Mouse (Mus musculus) erythroblast, embryonic 14.5 days (primary cell): ENCODE measurements around the gene Sox14. TPM values are rescaled to one million over a fixed set of nuclear protein-coding genes. Genes with fewer than 3 reads are reported as not detected.

Experiments used
- H3K27me3 ChIP-seq: 2 replicates; pipeline ENCODE4 v1.6.1; 2012; ENCODE audit warnings: inconsistent platforms; ENCODE audit not compliant: control insufficient read depth
- H3K36me3 ChIP-seq: 2 replicates; pipeline ENCODE4 v1.6.1; 2012; ENCODE audit warnings: mild to moderate bottlenecking, inconsistent platforms; ENCODE audit not compliant: control insufficient read depth
- H3K4me1 ChIP-seq: 2 replicates; pipeline ENCODE4 v1.6.1; 2012; ENCODE audit warnings: inconsistent platforms; ENCODE audit not compliant: control insufficient read depth
- H3K4me3 ChIP-seq: replicated peaks from 2 replicates; pipeline ENCODE3; 2012; ENCODE audit warnings: moderate library complexity, mild to moderate bottlenecking, inconsistent platforms
- H3K9me3 ChIP-seq: 2 replicates; pipeline ENCODE4 v1.6.1; 2012; ENCODE audit warnings: low read length, inconsistent platforms, mixed read lengths; ENCODE audit not compliant: control insufficient read depth
- GATA1 ChIP-seq: IDR thresholded peaks from 2 replicates; pipeline ENCODE4 v1.6.1; 2012; ENCODE audit warnings: low read length, inconsistent platforms, mixed read lengths
- TAL1 ChIP-seq: IDR thresholded peaks from 3 replicates; pipeline ENCODE4 v1.6.1; 2012; ENCODE audit warnings: low read length, inconsistent platforms, mixed read lengths
- polyA plus RNA-seq: library from polyadenylated mRNA; stranded (reverse); fragments of >175 nt; gene quantifications from 2 replicates; pipeline ENCODE4 v1.2.3, GENCODE M21; 2012

Gene Sox14
- polyA plus RNA-seq = not detected in 2 replicates

DNA sequence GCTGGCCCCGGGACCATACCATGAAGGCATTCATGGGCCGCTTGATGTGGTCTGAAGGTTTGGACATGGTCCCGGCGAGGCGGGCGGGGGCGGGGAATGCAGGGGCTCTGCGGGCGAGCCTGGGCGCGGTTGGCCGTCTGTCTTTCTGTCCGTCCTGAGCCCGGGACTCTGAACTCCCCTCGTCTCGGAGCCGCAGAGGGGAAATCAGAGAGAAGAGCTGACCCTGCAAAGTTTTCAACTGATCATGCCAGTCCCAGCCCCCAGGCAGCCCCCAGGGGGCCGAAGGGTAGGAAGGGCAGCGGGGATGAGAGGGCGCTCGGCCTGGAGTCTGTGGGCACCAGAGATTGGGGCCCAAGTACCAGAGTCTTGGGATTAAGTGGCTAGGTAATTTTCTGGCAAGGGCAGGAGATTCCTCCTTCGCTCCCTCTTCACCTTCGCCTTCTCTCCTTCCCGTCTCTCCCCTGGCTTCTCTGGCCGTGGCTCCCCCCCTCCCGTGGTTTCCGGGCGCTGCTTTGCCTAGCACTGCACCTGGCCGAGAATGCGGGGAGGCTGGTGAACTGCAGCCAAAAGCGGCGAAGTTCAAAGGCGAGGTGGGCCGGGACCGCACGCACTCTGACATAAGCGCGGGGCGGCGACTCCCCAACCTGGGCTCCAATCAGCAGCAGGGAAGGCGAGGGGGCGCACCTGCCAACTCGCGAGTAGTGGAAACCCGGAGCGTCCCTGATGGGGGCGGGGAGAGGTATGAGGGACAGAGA, at the start of gene Sox14:
Sox14 (minus strand) TSS at position 553 of the 755 bp plus-strand sequence.
- Histone ChIP-seq H3K9me3 (peaks cover 3% of the 10 kb centered on the region; the same call in 1 of the 2 replicates), H3K4me1 (no peaks in the 10 kb centered on the region), H3K4me3 (no peak within 1 kb of the TSS), H3K36me3 (no peaks in the 10 kb centered on the region), H3K27me3 (peaks cover 89% of the 10 kb centered on the region)
- no peak for TF ChIP-seq TAL1
- no peak for TF ChIP-seq GATA1

GRCm38 (mm10) chr9:99879311-99879710, 3.3 kb upstream of the Sox14 start:
- peaks cover 3% of the 10 kb centered on the region; the same call in 1 of the 2 replicates for H3K9me3 ChIP-seq
- TF ChIP-seq TAL1 = no peak
- H3K4me3 ChIP-seq = no peak overlapping the region
- H3K27me3 ChIP-seq = peaks cover 53% of the 10 kb centered on the region
- no peaks in the 10 kb centered on the region for H3K36me3 ChIP-seq
- H3K4me1 ChIP-seq = no peaks in the 10 kb centered on the region

GRCm38 (mm10) chr9:99878588-99878987, 2.6 kb upstream of the Sox14 start:
- no peak overlapping the region for H3K4me3 ChIP-seq
- TF ChIP-seq GATA1 (no peak), TAL1 (no peak)
- peaks cover 3% of the 10 kb centered on the region; the same call in 1 of the 2 replicates for H3K9me3 ChIP-seq
- H3K4me1 ChIP-seq = no peaks in the 10 kb centered on the region
- H3K27me3 ChIP-seq = peaks cover 61% of the 10 kb centered on the region
- no peaks in the 10 kb centered on the region for H3K36me3 ChIP-seq

DNA sequence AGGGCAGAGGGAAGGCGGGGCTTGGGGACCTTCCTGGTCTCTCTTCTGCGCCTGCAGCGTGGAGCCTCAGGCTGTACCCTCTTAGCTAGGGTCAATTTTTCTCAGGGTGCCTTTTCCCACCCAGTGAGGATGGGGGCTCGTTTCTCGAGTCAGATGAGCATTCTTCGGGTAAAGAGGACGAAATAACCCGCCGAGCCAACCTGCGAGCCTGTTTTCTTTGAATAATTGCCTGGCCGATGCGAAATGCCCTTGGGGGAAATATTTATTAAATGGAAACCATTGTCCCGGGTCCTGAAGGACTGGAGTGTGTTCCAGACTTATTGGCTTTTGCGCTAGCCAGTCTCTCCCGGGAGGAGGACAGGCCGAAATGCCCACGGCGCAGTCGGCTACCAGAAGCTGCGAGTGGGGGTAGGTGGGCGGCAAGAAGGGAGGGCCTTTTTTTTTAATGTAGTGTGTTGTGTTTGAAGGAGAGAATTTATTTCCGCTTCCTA, 1.1 kb upstream of the Sox14 start:
- no peaks in the 10 kb centered on the region for H3K4me1 ChIP-seq
- TF ChIP-seq GATA1 (no peak), TAL1 (no peak)
- no peaks in the 10 kb centered on the region for H3K36me3 ChIP-seq
- H3K4me3 ChIP-seq = no peak overlapping the region
- H3K27me3 ChIP-seq = peaks cover 76% of the 10 kb centered on the region
- peaks cover 3% of the 10 kb centered on the region; the same call in 1 of the 2 replicates for H3K9me3 ChIP-seq

DNA sequence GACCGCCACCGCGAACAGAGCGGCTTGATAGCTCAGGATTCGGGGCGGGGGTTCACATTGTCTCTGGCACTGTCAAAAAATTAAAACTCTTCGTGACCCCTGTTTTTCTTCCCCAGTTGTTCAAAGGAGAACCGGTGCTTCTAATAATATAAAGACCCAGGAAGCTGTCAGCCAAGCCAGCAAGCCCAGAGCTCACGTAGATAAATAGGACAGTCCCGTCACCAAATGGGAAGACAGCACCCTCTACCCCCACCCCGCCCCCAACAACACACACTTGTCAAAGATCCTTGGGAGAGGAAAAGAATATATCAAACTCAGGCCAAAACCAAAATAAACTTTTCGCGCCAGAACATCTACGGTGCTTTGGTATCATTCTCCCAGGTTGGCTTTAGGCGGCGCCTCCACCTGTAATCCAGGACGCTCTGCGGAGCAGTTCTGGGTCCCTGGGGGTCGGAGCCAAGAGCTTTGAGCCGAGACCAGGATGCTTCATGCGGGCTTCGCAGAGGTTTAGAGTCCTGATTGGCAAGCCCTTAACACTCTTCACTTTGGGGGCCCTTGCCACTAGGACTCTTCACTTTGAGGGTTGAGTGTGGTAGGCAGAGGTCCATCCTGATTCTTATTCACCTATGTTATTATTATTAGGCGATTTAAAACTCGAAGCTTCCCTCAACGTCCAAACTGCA, 544 bp upstream of the Sox14 start:
- H3K4me3 ChIP-seq = no peak overlapping the region
- no peaks in the 10 kb centered on the region for H3K36me3 ChIP-seq
- H3K9me3 ChIP-seq = peaks cover 3% of the 10 kb centered on the region; the same call in 1 of the 2 replicates
- peaks cover 81% of the 10 kb centered on the region for H3K27me3 ChIP-seq
- TF ChIP-seq GATA1 (no peak), TAL1 (no peak)
- H3K4me1 ChIP-seq = no peaks in the 10 kb centered on the region

DNA sequence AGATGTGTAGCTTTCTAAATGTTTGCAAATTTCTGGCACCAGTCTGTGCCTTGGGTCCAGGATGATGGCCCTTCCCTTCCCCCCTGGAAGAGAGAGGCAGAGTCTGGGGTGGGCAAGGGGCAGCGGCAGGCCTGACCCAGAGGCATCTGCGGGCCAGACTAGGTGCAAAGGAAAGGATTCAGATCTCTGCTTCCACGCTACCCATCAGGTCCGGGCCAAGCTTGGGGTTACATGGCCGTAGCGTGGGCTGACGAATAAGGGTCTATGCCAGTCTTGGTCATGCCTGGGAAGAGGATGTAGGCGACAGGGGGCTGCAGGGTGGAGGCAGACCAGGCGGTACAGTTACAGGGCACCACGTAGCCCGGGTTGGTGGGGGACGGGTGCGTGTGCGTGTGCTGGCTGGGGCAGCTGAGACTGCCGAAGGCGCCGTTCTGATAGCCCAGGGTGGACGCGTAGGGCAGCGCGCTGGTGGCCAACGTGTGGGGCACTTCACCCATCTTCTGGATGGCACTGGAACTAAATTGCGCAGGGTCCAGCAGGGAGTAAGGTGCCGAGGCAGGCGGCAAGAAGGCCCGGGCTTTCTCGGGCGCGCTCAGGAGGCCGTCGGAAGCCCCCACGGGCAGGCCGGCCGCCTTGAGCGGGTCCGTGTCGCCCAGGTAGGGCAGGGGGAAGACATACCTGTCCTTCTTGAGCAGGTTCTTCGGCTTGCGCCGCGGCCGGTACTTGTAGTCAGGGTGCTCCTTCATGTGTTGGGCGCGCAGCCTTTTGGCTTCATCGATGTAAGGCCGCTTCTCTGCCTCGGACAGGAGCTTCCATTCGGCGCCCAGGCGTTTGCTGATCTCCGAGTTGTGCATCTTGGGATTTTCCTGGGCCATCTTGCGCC, 994 bp downstream of the Sox14 start:
- peaks cover 4% of the 10 kb centered on the region; the same call in 1 of the 2 replicates for H3K9me3 ChIP-seq
- peaks cover 97% of the 10 kb centered on the region for H3K27me3 ChIP-seq
- H3K4me1 ChIP-seq = no peaks in the 10 kb centered on the region
- H3K36me3 ChIP-seq = no peaks in the 10 kb centered on the region
- TF ChIP-seq GATA1 (no peak), TAL1 (no peak)
- no peak overlapping the region for H3K4me3 ChIP-seq

DNA sequence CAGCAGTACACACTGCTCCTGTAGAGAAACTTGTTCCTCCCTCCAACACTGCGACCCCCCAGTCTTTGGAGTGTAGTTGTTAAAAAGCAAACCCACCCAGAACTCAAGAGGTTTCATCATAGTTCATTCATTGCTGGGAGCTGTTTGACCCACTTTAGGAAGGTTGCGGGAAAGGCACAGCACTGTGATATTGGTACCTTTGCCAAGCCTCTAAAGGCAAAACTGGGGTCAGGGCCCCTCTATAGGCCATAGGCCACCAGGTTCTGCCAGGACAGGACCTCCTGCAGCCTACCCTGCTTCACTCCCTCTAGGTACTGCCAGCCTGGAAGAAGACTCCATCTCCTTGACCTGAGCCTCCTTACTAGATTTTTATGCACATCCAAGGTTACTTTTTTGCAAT, 2.2 kb downstream of the Sox14 start:
- H3K36me3 ChIP-seq = no peaks in the 10 kb centered on the region
- peaks cover 98% of the 10 kb centered on the region for H3K27me3 ChIP-seq
- H3K9me3 ChIP-seq = peaks cover 4% of the 10 kb centered on the region; the same call in 1 of the 2 replicates
- H3K4me3 ChIP-seq = no peak overlapping the region
- no peak for TF ChIP-seq TAL1
- no peak for TF ChIP-seq GATA1
- no peaks in the 10 kb centered on the region for H3K4me1 ChIP-seq

DNA sequence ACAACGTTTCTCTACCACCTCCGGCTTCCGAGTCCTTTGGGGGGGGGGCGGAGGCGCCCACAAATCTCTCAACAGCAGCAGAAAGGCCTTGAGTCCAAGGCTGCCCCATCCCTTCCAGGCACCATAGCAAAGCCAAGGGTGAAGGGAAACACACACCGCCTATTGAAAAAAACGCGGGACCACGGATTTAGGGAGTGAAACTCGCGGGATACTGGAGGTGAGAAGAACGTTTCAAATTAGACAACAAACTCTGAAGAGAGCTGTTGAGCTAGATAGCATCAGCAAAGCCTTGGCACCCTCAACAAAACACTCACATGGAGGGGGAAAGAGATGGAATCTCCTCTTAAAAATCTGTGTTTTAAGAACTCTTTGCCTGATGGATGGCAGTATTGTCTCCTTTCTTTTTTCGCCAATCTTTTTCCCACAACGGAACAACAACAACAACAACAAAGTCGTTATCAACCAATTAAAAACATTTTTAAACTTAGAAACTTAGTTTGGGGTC, 2.8 kb downstream of the Sox14 start:
- TF ChIP-seq TAL1 = no peak
- no peak for TF ChIP-seq GATA1
- Histone ChIP-seq H3K36me3 (no peaks in the 10 kb centered on the region), H3K4me3 (no peak overlapping the region), H3K27me3 (peaks cover 98% of the 10 kb centered on the region), H3K4me1 (no peaks in the 10 kb centered on the region), H3K9me3 (peaks cover 4% of the 10 kb centered on the region; the same call in 1 of the 2 replicates)
